Mouse (Mus musculus) liver, postnatal 0 days (tissue): ENCODE results near the gene Hoxb3. TPM values are rescaled to one million over a fixed set of nuclear protein-coding genes. Genes with fewer than 3 reads are reported as not detected.

Source experiments
- ATAC-seq: fragments of 200-750 bp; cut with Nextera tagmentation; 2 replicates; pipeline ENCODE4 v1.8.0; 2017; ENCODE audit warnings: mild to moderate bottlenecking, moderate library complexity
- DNase-seq: peaks from one replicate; pipeline ENCODE4 v3.0.0-alpha.2; 2016
- H3K27ac ChIP-seq: fragments of 300-500 bp; sonication (generic); 2 replicates; pipeline ENCODE4 v1.5.1; 2014; ENCODE audit warnings: antibody characterized with exemption, moderate library complexity, mild to moderate bottlenecking, low read depth
- H3K27me3 ChIP-seq: fragments of 300-500 bp; sonication (generic); 2 replicates; pipeline ENCODE4 v1.6.1; 2014; ENCODE audit warnings: low read length, control low read depth, mixed read lengths; ENCODE audit not compliant: insufficient read depth
- H3K36me3 ChIP-seq: fragments of 300-500 bp; sonication (generic); replicated peaks from 2 replicates; pipeline ENCODE4 v1.6.1; 2014; ENCODE audit warnings: mild to moderate bottlenecking, control low read depth, low read length, moderate library complexity, mixed read lengths; ENCODE audit not compliant: insufficient read depth
- H3K4me1 ChIP-seq: fragments of 300-500 bp; sonication (generic); 2 replicates; pipeline ENCODE4 v1.6.1; 2014; ENCODE audit warnings: antibody characterized with exemption, mild to moderate bottlenecking, control low read depth; ENCODE audit not compliant: insufficient read depth
- H3K4me2 ChIP-seq: fragments of 300-500 bp; sonication (generic); 2 replicates; pipeline ENCODE4 v1.6.1; 2014; ENCODE audit warnings: low read depth, mild to moderate bottlenecking, low read length, moderate library complexity, mixed read lengths
- H3K4me3 ChIP-seq: fragments of 300-500 bp; sonication (generic); 2 replicates; pipeline ENCODE4 v1.5.1; 2014; ENCODE audit warnings: low read depth, low read length
- H3K9ac ChIP-seq: fragments of 300-500 bp; sonication (generic); replicated peaks from 2 replicates; pipeline ENCODE4 v1.6.1; 2014; ENCODE audit warnings: mild to moderate bottlenecking, moderate library complexity
- H3K9me3 ChIP-seq: fragments of 300-500 bp; sonication (generic); 2 replicates; pipeline ENCODE4 v1.6.1; 2016; ENCODE audit warnings: mild to moderate bottlenecking, control low read depth, low read length, mixed read lengths
- CTCF ChIP-seq: sonication (generic); IDR thresholded peaks from 2 replicates; pipeline ENCODE4 v1.5.1; 2016; ENCODE audit warnings: antibody characterized with exemption, low read depth
- EP300 ChIP-seq: IDR thresholded peaks from 2 replicates; pipeline ENCODE4 v1.6.1; 2016; ENCODE audit warnings: antibody characterized with exemption, low read depth, mild to moderate bottlenecking
- WGBS: fragments of 180-500 bp; shearing (Covaris S2); extraction: QIAGEN DNeasy Blood & Tissue Kit; methylation state at CpG from one replicate; pipeline ENCODE4 v1.1.7; 2014; ENCODE audit not compliant: insufficient replicate concordance; 5-methylcytosine and 5-hydroxymethylcytosine counted together
- microRNA counts: library from miRNA; unstranded; fragments of <30 nt; microRNA quantifications from one replicate; lab custom pipeline; 2015
- microRNA-seq: library from miRNA; unstranded; fragments of <30 nt; microRNA quantifications from one replicate; pipeline ENCODE4, GENCODE M21; 2016
- polyA plus RNA-seq: library from polyadenylated mRNA; unstranded; fragments of >200 nt; fragmentation: Nextera tagmentation; extraction: Ambion mirVana; gene quantifications from 2 replicates; pipeline ENCODE4 v1.2.1, GENCODE M21; 2015

Hoxb3 gene
- polyA plus RNA-seq, 1 experiment from 2014 or later, result 0.26 TPM

DNA sequence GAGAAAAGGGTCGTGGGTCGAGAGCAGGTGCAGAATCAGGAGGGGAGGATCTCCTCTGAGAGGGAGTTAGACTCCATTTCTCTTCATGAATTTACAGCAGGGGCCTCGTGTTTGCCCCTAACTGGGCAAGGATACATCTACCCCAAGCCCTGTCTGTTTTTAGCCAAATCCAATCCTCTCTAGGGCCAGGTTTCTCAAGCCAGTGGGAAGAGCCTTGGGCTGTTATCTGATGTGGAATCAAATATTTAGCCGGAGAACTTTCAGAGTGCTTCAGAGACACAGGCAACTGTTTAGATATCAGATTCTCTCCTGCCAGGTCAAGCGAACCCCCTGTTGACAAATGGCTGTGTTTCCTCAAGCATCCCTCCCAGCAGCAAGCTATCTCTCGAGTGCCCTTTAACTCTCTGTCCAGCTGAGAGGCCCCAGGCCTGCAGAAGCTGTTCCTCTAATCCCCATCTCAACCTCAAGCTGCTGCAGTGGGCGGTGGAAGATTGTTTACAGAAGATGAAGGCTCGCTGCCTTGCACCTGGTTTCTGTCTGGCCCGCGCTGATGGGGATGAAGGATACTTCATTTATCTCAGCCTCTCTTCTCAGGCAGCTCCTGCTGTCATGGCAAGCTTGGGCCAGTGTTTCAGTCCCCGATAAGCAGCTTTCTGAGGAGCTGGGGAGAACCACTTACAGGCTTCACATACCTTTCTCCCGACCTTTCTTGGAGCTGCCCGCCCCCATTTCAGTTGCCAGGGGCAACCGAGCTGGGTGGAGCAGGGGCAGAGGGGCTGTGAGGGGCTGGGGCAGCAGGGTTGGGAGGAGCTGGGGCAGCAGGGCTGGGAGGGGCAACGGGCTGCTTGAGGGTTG is 73.9 kb downstream of the Hoxb3 start:
- Histone ChIP-seq H3K27ac (no peak overlapping the region), H3K4me3 (no peak overlapping the region), H3K4me2 (no peak overlapping the region), H3K9ac (no peak overlapping the region), H3K4me1 (no peaks in the 10 kb centered on the region), H3K27me3 (peaks cover 4% of the 10 kb centered on the region; the same call in 1 of the 2 replicates), H3K9me3 (no peaks in the 10 kb centered on the region), H3K36me3 (no peaks in the 10 kb centered on the region)
- DNase-seq (no peak), ATAC-seq (no peak)
- TF ChIP-seq CTCF (no peak), EP300 (no peak)
- WGBS, result 36% methylated on average over 15 of the region's 15 CpGs

MicroRNAs encoded within 50 kb of the gene (microRNA counts, 519-probe panel; counts per million panel counts)
- microRNA mmu-miR-10a (lab: Ali Mortazavi, UCI), result 4,464 counts per million, percentile 51 among the panel's probes with 10 or more counts

Small RNA genes lying within 50 kb of the gene (microRNA-seq; reads per million reads assigned to microRNA genes)
- gene Mir10a, result 6,191 reads per million, percentile 89 among the genes with 10 or more reads in this experiment

Other genes with a start within 250 kb of the Hoxb3 start
- gene Atp5g1, start 247.7 kb upstream of the Hoxb3 start, polyA plus RNA-seq, result 781 and 849 TPM in 2 replicates
- gene Calcoco2, start 211.4 kb upstream of the Hoxb3 start, polyA plus RNA-seq, result not detected in 2 replicates
- not detected in 2 replicates for gene Ttll6, start 189.5 kb upstream of the Hoxb3 start, polyA plus RNA-seq
- gene Hoxb13, start 129.0 kb upstream of the Hoxb3 start, polyA plus RNA-seq, result not detected in 2 replicates
- gene Hoxb9, start 51.9 kb upstream of the Hoxb3 start, polyA plus RNA-seq, result not detected in 2 replicates
- gene Hoxb8, start 41.4 kb upstream of the Hoxb3 start, polyA plus RNA-seq, result not detected in 2 replicates
- gene Hoxb7, start 36.7 kb upstream of the Hoxb3 start, polyA plus RNA-seq, result 0.27 and 0.51 TPM in 2 replicates
- not detected in 2 replicates for gene Hoxb6, start 30.9 kb upstream of the Hoxb3 start, polyA plus RNA-seq
- 0.75 and 0.91 TPM in 2 replicates for gene Hoxb5, start 20.0 kb upstream of the Hoxb3 start, polyA plus RNA-seq
- 0.22 and 0.27 TPM in 2 replicates for gene Hoxb4, start 5.1 kb upstream of the Hoxb3 start, polyA plus RNA-seq
- gene Hoxb2, start 27.2 kb downstream of the Hoxb3 start, polyA plus RNA-seq, result 0.67 and 1.1 TPM in 2 replicates
- gene Hoxb1, start 42.4 kb downstream of the Hoxb3 start, polyA plus RNA-seq, result not detected in 2 replicates
- gene Skap1, start 141.3 kb downstream of the Hoxb3 start, polyA plus RNA-seq, result 0.35 and 0.45 TPM in 2 replicates